Mouse (Mus musculus) left cerebral cortex, adult 9 months (tissue): ENCODE results near the gene Gtf2i.

Source experiments
- DNase-seq, 2 experiments: peaks; one replicate each; pipeline ENCODE4 v3.0.0; 2022; ENCODE audit warnings: low spot score in 2 of 2

Gene Gtf2i

DNA sequence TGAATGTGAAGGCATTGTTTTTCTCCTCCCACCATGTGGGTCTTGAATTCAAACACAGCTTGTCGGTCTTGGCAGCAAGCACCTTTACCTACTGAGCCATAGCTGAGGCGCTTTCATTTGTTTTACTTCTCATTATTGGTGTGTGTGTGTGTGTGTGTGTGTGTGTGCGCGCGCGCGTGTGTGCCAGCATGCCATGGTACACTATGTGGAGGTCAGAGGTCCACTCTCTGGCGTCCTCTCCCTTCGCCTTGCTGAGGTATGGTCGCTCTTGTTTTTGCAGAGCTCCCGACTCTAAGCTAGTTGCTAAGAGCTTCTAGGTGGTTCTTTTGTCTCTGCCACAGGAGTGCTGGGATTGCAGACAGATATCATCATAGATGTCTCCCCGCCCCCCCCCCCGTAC, 7.8 kb upstream of the Gtf2i start:
- no peak for DNase-seq

DNA sequence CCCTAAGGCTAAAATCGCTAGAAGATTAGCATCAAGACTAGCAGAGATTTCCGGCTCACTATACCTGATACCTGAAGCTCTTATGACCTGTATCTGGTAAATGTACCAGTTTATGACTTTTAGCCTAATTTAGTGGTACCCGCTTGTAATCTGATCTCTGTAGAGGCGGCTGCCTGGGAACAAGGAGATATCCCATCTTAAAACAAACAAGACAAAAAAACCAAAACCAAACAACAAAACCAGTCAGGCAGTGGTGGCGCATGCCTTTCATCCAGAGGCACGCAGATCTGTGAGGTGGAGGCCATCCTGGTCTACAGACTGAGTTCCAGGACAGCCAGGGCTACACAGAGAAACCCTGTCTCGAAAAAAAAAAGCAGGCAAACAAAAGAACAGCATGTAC, 7.1 kb upstream of the Gtf2i start:
- no peak for DNase-seq

DNA sequence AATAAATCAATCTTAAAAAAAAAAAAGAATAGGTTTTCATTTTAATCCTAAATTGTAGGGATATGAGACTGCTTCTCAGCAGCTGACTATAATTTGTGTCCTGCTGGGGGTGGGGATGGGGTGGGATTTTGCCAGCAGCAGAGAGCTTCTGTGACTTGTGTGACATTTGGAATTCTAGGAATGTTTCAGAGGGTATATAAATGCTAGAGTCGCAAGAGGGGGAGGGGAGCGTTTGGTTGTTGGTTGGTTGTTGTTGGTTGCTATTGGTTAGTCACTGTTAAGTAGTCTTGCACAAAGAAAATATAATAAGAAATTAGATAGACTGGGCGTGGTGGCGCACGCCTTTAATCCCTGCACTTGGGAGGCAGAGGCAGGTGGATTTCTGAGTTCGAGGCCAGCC, 4.3 kb upstream of the Gtf2i start:
- DNase-seq = no peak

DNA sequence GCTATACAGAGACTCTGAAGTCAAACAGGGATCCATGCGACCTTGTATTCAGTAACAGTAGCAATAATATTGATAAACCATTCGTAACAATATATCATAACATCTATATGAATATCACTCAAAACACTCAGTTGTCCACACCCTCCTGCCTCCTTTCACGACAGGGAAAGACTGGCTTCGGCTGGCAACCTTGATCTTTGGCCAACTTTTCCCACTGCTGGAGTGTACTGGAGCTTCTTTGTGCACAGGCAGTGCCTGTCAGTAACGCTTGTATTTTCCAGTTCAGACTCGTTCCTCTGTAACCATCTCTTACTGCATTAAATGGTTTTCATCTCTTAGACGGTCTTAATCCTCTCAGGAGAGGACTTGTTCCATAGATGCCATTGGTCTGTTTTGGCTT, 2.2 kb upstream of the Gtf2i start:
- no peak for DNase-seq

DNA sequence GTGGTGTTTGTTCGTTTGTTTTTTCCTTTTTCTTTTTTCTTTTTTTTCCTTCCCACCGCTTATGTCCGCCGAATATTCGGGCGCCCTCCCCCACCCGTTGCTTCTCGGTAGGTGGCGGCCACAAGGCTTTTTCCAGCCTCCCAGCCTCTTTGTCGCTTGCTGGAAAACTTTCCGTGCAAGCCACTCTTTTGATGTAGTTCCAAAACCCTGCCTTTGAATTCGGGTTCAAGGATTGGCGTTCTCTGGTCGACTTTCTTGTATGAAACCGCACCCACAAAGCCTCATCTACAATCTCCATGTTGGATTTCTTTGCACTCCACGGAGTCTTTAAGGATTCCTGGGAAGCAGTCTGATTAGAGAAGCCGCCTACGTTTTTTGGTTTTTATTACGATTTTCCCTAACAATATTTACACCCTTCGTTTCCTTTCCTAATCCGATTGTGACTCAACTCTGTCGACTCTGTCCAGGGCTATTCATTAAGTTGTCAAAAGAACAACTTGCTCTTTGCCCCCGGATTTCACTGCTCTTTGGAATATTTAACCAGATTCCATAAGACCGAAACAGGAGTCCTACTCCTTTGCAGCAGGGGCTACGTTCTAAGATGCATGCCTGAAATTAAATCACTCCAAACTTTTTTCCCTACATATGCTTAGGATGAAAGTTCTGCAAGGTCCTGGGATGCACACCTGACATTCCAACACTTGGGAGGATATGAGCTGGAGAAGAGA, 1.2 kb upstream of the Gtf2i start:
- peak in 1 of 2 experiments; percentile 55 for DNase-seq

DNA sequence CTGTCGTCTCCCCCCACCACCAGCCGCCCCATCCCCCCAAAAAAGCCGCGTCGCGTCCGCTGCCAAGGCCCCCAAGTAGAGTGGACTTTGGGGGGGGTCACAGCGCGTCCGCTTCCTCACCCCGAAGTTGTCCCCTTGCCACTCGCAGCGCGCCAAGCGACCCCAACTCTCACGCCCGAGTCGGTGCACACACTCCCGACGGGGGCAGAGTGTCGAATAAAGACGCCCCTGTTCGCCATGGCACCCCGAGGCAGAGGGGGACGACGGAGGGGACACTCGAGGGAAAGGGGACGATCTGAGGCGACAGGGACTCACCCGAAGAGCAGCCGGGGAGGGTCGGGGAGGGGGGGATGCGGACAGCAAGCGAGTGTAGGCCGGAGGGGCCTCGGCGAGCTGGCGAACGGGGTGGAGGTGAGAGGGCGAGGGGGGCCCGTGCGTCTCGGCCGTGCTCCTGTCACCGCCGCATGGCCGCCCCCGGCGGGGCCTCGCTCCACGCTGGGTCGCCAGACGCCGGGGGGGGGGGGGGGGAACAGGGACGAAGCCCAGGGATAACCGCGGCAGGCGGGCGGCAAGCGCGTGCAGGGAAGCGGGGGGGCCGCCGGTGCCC, 389 bp downstream of the Gtf2i start:
- DNase-seq = peak in 1 of 2 experiments; percentile 29

DNA sequence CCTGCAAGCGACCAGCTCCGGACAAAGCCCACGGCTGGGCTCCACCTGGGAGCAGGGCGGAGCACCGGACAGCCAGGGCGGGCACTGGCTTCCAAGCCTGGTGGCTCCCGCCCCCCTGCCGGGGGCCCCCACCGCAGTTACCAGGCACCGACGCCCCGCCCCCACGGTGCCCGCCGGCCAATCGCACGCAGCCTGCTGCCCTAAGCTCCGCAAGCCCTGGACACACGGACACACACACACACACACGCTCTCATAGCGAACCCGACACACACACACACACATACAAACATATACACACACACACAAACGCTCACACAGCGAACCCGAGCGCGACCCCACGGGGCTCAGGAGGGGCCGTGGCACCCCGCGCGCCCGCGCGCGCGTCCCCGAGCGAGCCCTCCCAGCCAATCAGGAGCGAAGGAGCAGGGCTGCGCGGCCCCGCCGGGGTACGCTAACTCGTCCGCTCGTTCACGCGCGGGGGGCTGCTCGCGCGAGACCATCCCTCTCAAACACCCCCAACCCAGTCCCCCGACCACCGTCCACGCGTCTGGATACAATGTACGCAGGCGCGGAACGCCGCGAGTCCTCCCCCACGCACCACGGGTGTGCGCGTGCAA, 1.0 kb downstream of the Gtf2i start:
- DNase-seq = peak; percentile 85 to 89

DNA sequence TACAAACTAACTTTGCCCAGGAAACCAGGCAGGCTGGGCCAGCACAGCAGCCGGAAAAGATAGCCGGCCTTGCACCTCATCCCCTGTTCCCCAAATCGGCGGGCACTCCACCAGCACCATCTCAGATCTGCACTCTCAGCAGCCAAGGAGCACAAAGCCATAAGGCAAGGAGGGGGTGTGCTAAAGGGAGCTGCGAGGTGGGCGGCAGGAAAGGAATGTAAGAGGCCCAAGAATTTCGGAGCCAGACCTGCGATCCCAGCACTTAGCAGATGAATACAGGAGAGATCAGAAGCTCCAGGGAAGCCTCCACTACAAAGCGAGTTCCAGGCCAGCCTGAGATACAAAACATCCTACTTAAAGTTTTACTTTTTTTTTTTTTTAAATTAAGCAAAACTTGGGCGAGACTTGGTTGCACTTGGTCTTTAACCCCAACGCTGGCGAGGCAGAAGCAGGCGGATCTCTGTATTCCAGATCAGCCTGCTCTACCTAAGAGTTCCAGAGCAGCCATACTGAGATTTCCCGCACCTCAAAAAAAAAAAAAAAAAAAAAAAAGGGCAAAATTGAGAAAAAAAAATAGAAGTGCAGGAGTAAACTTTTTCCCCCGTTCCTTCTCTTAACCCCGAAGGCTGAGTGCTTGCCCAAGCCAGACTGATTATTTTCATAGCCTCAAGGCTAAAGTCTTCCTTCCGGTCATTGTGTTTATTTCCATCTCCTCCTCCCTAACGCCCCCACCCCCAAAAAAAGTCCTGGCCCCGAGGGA, 1.7 kb downstream of the Gtf2i start:
- peak in 1 of 2 experiments; percentile 76 for DNase-seq

DNA sequence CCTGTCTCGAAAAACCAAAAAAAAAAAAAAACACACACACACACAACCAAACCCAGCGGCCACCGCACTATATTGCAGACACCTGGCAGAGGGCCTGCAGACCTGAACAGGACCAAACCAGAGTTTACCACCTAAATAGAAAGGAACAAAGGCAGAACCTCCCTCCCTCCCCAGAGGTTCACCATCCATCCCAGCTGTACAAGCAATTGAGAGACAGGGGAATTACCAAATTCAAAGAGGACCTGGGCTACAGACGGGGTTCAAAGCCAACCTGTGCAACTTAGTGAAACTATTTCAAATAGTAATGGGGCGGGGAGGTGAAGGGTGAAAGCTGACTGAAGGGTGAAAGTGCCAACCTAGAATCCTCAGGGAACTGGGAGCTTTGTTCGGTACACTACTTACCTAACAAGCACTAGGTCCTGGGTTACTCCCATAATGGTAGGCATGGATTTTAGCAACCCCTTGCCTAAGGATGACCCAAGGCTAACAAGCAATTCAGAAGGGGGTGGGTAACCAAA, 2.6 kb downstream of the Gtf2i start:
- no peak for DNase-seq

DNA sequence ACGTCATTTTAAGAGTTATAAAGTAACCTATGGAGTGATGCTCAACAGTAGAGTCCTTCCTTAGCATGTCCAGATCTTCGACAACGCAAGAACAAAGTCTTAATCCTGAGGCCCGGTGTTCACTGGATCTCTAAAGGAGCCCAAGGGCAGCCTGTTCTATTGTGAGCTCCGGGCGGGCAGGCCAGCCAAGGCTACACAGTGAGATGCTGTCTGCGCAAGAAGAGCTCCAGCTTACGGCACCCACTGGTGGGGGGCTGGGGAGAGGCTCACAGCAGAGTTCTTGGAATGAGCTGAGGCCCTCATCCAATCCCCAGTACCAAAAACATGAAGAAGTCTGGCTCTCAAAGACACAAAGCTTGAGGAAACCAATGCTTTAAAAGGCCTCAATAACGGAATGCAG, 4.4 kb downstream of the Gtf2i start:
- DNase-seq = no peak

DNA sequence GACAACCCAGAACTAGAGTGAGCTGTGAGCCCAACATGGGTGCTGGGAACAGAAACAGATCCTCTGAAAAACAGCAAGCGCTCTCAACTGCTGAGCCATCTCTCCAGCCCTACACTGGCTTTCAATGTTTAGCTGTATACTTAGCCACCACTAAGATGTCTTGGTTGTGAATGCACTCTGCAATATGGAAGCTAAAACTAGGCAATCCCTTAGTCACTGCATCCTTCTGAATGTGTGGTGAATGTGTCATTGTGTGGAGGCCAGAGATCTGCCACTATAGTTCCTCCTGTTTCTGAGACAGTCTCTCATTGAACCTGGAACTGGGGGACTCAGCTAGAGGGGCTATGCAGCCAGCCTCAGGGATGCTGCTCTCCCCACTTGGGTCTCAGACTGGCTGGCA, 5.2 kb downstream of the Gtf2i start:
- DNase-seq = no peak

DNA sequence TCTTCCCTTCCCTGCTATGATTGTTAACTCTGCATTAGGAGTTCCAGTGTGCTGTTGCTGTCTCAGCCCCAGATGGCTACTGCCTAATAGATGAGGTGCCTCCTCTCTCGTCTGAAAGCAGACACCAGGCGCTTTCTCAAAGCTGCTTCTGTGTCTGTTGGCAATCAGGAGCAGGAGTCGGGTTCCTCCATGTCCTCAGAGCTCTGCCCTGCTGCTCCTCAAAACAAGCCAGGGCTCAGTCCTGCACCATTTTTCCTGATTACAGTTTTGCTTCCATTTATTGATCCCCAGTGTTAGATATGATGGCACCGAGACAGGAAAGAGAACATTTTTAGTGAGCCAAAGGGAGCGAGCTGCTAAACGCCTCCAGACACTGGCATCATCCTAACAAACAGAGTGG, 9.9 kb downstream of the Gtf2i start:
- DNase-seq = no peak

DNA sequence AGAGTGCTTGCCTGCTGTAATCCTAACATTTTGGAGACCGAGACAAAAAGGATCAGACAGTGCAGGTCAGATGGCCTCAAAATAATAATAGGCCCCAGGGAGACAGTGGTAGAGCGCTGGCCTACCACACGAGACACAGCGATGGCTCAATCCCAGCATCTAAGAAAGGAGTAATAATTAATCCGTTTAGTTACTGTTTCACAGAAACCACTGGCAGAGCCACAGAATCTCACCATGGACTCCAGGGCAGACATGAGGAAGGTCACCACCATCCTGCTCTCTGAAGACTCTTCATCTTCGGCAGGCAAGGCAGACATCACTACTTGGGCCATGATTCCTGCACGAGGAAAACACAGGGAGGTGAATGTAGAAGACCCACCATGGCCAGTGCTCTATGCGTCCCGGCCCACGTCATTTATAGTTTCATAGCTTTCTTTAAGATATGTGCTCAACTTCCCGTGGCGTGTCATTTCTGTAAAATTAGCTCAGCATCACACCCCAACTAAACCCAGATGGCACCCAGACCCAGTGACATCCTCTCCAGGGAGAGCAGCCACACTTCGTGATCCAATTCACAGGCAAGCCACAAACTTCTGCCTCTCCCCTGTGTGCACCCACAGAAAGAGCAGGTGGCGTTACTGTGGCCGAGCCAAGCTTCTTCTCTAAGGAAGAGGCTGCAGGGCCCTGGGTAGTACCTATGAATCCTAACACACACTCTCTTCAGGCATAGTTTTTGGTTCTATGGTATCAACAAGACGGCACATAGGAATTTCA, 19.1 kb downstream of the Gtf2i start:
- DNase-seq = peak in 1 of 2 experiments; percentile 57

DNA sequence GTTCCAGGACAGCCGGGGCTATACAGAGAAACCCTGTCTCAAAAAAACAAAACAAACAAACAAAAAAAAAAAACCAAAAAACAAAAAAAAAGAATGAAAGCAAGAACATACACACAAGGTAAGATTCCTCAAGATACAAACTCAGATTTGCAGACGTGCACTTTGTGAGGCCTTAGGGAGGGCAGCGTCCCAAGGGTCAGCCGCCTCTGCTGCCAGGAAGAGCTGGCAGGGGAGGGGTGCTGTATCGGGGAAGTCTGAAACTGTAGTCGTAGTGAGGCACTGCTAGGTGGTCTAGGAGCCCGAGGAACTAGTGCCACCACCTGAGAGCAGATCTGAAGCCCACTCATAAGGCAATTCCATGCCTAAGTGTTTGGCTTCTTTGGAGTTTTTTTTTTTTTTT, 20.0 kb downstream of the Gtf2i start:
- no peak for DNase-seq

DNA sequence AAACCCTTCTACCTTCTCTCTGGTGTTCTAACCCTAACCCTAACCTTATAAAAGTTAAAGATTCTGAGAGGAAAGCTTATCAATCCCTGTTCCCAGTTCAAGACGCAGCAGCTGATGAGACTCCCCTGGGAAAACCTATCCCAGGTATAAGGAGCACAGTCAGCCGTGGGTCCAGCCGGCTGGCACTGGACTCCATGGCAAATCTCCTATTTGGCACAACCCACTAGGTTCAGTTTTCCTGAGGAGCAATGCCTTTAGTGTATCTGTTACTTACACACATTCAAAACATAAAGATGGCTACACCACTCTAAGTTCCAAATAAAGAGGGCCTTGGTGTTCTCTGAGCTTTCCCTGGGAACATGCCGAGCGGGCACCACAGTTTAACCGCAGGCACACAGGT, 23.5 kb downstream of the Gtf2i start:
- DNase-seq = no peak

DNA sequence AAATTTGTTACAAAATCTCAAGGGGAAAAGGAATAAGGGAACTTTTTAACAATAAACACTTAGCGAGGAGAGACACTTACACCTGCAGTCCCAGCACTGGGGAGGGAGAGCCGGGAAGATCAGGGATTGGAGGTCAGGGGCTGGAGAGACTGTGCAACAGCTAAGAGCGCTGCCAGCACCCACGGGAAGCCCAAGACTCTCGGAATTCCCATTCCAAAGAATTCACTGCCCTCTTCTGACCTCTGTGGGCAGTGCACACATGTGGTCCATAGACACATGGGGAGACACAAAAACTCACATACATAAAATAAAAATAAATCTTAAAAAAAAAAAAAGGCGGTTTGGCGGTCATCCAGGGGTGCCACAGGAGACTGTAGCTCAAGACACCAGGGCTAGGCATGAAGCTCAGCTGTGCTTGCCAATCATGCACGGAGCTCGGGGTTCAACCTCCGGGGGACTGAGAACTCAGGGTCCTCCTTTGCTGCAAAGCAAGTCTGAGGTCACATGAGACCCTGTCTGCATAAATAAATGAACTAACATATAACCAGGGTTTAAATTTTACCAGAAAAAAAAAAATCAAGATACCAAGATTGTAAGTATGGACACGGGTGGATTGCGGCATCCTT, 24.5 kb downstream of the Gtf2i start:
- DNase-seq = no peak

DNA sequence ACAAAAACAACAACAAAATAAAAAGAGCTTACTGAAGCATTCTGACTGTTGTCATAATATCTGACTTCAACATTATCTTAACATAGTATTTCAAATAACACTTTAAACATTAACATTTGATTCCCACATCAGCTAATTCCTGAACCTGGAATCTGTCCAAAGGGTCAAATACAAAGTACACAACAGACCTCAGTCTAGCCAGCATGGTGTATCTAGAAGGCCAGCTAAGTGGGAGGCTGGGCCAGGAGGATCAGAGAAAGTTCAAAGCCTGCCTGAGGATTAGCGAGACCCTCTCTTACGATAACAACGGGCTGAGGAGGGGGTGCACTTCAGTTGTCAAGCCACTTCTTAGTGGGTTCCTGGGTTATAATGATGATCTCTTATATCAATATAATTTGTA, 26.5 kb downstream of the Gtf2i start:
- no peak for DNase-seq

DNA sequence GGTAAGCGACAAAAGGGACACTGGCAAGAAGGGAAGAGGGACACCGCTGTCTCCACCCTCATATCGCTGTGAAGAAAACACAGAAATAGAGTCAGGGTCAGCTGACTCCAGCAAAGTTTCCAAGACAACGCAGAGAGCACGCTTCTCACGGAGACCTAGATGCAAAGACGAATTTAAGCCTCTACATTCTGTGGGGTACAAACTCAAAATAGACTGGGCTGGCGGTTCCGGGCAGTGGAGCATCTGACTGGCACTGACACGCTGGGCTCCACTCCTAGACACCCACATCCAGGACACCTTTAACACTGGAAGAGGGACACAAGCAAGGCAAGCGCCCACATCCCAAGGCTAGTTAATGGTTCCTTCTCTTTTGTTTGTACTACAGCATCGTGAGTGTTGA, 29.6 kb downstream of the Gtf2i start:
- peak in 1 of 2 experiments; percentile 41 for DNase-seq

DNA sequence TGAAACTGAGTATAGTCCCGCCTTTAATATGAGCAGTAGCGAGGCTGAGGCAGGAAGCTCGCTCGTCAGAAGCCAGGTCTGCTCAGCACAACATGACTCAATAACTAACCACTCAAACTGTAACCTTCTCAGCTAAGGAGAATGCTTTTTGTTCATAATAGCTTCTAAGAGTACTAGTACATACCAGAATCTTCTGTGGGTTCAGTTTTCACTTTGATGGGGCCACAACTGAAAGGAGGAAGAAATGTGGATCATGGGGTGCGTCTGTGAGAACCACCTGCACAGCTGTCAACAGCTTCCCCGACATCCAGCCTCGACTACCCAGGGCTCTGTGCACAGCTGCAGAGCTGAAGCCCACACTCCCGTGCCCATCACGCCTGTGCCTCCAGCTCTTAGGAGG, 32.0 kb downstream of the Gtf2i start:
- no peak for DNase-seq

DNA sequence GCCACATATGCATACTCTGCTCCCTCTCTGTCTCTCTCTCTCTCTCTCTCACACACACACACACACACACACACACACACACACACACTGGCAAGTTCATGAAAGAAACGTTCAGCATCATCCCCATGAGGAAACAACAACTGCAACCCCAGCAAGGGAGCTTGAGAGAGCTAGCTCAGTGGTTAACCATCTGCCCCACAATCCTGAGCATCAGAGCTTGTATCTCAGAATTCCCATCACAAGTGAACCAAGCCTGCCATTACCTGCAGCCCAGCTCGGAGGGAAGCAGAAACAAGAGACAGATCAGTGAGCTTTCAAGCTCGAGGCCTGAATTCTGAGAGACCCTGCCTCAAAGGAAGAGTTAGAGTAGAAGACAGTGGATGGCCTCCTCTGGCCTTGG, 32.5 kb downstream of the Gtf2i start:
- DNase-seq = no peak

DNA sequence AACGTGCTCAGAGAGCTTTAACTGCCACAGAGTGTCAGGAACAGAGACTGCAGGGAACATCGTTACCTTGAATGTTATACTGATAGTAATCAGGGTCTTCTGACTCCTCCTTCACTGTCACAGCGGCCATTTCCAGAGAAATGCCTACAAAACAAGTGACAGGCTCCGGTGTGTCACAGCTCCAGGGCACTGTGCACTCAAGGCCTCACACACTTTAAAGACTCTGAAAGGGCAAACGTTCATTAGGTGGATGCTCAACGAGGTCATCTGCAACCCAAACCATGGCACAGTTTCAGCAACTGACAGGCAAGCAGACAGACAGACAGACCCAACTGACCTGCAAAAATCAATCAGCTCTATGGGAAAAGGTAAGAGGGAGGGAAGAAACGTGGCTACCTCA, 35.2 kb downstream of the Gtf2i start:
- no peak for DNase-seq
